Mouse (Mus musculus) G1E (cell line): ENCODE data around the gene Tnnc1. TPM values are rescaled to one million over a fixed set of nuclear protein-coding genes. Genes with fewer than 3 reads are reported as not detected.
A peak's percentile ranks its signal among the peaks of the same experiment; 100 is the strongest.

Source experiments
- ATAC-seq: 2 replicates; pipeline ENCODE4 v1.8.0; 2016; ENCODE audit warnings: mild to moderate bottlenecking; ENCODE audit not compliant: insufficient number of reproducible peaks, poor library complexity, low FRiP score, severe bottlenecking; ENCODE audit errors: extremely low read depth
- DNase-seq: peaks from one replicate; pipeline ENCODE4 v3.0.0; 2012; ENCODE audit warnings: low spot score
- H3K27me3 ChIP-seq: 2 replicates; pipeline ENCODE4 v1.6.1; 2012; ENCODE audit warnings: mild to moderate bottlenecking, low read length, inconsistent platforms; ENCODE audit not compliant: insufficient read depth
- H3K36me3 ChIP-seq: replicated peaks from 2 replicates; pipeline ENCODE3; 2012; ENCODE audit warnings: mild to moderate bottlenecking, inconsistent platforms
- H3K4me1 ChIP-seq: 2 replicates; pipeline ENCODE4 v1.6.1; 2012; ENCODE audit warnings: low read depth, low read length, inconsistent platforms, mixed read lengths; ENCODE audit not compliant: insufficient read depth
- H3K4me3 ChIP-seq: 2 replicates; pipeline ENCODE4 v1.5.1; 2012; ENCODE audit warnings: low read depth, mild to moderate bottlenecking, inconsistent platforms, low read length, moderate library complexity, mixed read lengths
- H3K9me3 ChIP-seq: replicated peaks from 2 replicates; pipeline ENCODE4 v1.6.1; 2012; ENCODE audit warnings: inconsistent platforms
- CTCF ChIP-seq: IDR thresholded peaks from 2 replicates; pipeline ENCODE4 v1.5.1; 2012; ENCODE audit warnings: low read depth, low read length, inconsistent platforms, mixed read lengths
- GATA1 ChIP-seq: IDR thresholded peaks from 2 replicates; pipeline ENCODE4 v1.6.1; 2012; ENCODE audit warnings: borderline replicate concordance, low read length, inconsistent platforms, mixed read lengths
- GATA2 ChIP-seq: IDR thresholded peaks from 2 replicates; pipeline ENCODE4 v1.6.1; 2012; ENCODE audit warnings: low read depth, low read length, inconsistent platforms, borderline replicate concordance
- POLR2AphosphoS5 ChIP-seq: IDR thresholded peaks from 2 replicates; pipeline ENCODE4 v1.6.1; 2012; ENCODE audit warnings: low read depth, low read length, inconsistent platforms; ENCODE audit not compliant: insufficient replicate concordance
- TAL1 ChIP-seq: conservative IDR thresholded peaks from 2 replicates; pipeline ENCODE4 v1.6.1; 2012; ENCODE audit warnings: low read depth, low read length, inconsistent platforms, mixed read lengths
- polyA plus RNA-seq: library from polyadenylated mRNA; stranded (reverse); fragments of >175 nt; gene quantifications from 2 replicates; pipeline ENCODE4 v1.2.3, GENCODE M21; 2012
- total RNA-seq, 2 experiments: library from RNA; stranded (forward) in 1 of 2; stranded (reverse) in 1 of 2; fragments of 200-1000 nt in 1 of 2; fragments of >200 nt in 1 of 2; fragmentation: Nextera tagmentation in 1 of 2; gene quantifications; 2 replicates each; pipeline ENCODE4 v1.2.3; 2014 to 2017

Tnnc1 gene
- total and polyA plus RNA-seq, 3 experiments: 0.08 to 3.3 (median 1.1) TPM

- ATAC-seq (no peak), DNase-seq (no peak)
- peaks cover 97% of the 10 kb centered on the region for H3K36me3 ChIP-seq
- peaks cover 20% of the 10 kb centered on the region for H3K4me1 ChIP-seq
- no peaks in the 10 kb centered on the region for H3K27me3 ChIP-seq
- no peaks in the 10 kb centered on the region for H3K9me3 ChIP-seq
- no peak for TF ChIP-seq TAL1
- no peak for TF ChIP-seq GATA1
- no peak overlapping the region for H3K4me3 ChIP-seq
Observed at GRCm38 (mm10) chr14:31191936-31192335, 16.2 kb upstream of the Tnnc1 start.

DNA sequence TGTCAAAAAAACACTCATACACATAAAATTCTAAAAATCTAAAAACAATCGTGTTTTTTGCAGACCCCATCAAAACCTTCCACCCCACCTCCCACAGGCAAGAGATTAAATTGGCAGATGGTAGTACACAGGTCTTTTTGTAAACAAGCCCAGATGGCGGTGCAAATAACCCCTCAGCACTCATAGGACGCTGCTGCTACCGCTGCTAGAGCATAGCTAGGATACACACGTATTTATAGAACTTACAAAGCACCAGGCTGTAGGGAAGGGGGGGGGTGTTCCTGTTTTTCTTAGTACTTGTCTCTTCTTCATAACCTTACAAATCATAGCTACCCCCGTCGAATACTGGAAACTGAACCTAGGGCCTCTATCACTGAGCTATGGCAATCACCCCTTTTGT, 14.3 kb upstream of the Tnnc1 start:
- Histone ChIP-seq H3K36me3 (peaks cover 92% of the 10 kb centered on the region), H3K27me3 (no peaks in the 10 kb centered on the region), H3K9me3 (no peaks in the 10 kb centered on the region), H3K4me1 (peaks cover 28% of the 10 kb centered on the region), H3K4me3 (no peak overlapping the region)
- DNase-seq (no peak), ATAC-seq (no peak)
- TF ChIP-seq TAL1 (no peak), GATA1 (no peak), CTCF (no peak), POLR2AphosphoS5 (no peak), GATA2 (no peak)

DNA sequence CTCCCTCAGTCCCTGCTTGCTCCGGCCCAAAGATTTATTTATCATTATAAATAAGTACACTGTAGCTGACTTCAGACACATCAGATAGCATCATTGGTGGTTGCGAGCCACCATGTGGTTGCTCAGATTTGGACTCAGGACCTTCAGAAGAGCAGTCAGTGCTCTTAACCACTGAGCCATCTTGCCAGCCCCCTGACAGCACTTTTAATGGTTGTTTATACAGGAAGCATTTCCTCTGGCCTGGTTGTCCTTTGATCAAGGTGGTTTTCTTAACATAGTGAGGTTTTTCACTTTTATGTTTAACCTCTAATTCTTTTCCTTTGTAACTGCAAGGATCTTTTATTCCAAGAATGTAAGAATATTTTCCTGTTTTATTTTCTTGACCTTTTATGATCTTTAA, 13.7 kb upstream of the Tnnc1 start:
- peaks cover 92% of the 10 kb centered on the region for H3K36me3 ChIP-seq
- H3K4me3 ChIP-seq: no peak overlapping the region
- no peaks in the 10 kb centered on the region for H3K9me3 ChIP-seq
- no peaks in the 10 kb centered on the region for H3K27me3 ChIP-seq
- ATAC-seq (no peak), DNase-seq (no peak)
- peaks cover 31% of the 10 kb centered on the region for H3K4me1 ChIP-seq
- TF ChIP-seq POLR2AphosphoS5 (no peak), CTCF (no peak), TAL1 (no peak), GATA1 (no peak), GATA2 (no peak)

DNA sequence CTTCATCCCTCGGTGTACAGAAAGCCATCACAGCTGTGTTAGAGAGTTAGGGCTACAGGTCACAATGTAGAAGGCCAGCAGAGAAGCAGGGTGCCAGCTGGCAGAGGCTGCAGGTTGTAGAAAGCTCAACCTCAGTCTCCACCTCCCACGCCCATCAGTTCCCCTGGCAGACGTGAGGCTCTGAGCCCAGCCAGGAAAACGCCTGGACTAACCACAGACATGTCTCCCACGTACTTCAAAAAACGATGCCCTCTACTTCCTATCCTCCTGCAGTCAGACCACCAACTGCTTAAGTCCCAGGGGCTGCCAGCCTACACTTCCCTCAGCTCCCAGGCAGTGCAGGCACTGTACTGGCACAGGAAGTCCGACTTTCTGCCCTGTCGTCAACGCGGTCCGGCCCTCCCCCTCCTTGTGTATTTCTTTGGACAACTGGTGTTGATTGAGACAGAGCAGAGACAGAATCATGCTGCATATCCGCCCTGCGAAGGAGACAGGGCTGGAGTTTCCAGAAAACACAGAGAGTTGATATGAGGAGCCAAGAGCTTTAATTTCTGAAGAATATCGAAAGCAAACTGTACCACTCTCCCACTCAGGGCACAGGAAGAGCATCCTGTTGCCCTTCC, 13.1 kb upstream of the Tnnc1 start:
- H3K4me3 ChIP-seq: no peak overlapping the region
- ATAC-seq (no peak), DNase-seq (no peak)
- H3K4me1 ChIP-seq: peaks cover 34% of the 10 kb centered on the region
- H3K27me3 ChIP-seq: no peaks in the 10 kb centered on the region
- TF ChIP-seq TAL1 (no peak), GATA1 (no peak)
- H3K9me3 ChIP-seq: no peaks in the 10 kb centered on the region
- H3K36me3 ChIP-seq: peaks cover 92% of the 10 kb centered on the region

DNA sequence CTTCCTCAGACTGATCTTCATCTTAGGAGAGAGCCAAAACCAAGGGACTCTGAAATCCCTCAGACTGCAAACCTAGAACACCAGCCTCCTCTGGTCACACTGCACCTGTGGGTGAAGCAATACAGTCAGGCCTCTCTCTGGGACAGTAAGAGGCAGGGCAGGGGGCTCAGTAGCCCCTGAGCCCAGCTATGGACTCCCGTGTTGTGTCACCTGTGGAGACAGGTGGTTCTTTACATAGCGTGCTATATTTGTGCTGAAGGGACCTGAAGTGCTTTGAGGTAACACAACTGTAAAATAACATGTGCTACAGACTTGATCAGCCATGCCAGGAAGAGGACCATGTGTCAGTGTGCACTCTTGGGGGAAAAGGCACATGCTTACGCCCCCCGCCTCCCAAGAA, 12.6 kb upstream of the Tnnc1 start:
- Histone ChIP-seq H3K9me3 (no peaks in the 10 kb centered on the region), H3K4me3 (no peak overlapping the region), H3K4me1 (peaks cover 38% of the 10 kb centered on the region), H3K27me3 (no peaks in the 10 kb centered on the region), H3K36me3 (peaks cover 92% of the 10 kb centered on the region)
- ATAC-seq (no peak), DNase-seq (no peak)
- no peak for TF ChIP-seq POLR2AphosphoS5
- no peak for TF ChIP-seq GATA1
- TF ChIP-seq GATA2: no peak
- TF ChIP-seq CTCF: no peak
- TF ChIP-seq TAL1: no peak

GRCm38 (mm10) chr14:31195968-31196367, 12.1 kb upstream of the Tnnc1 start:
- no peaks in the 10 kb centered on the region for H3K9me3 ChIP-seq
- ATAC-seq: 0 out of 2 replicates have a peak, but pooled peaks have one; percentile 15
- TF ChIP-seq CTCF: peak; percentile 41
- TF ChIP-seq POLR2AphosphoS5: no peak
- TF ChIP-seq TAL1: no peak
- no peak for TF ChIP-seq GATA1
- no peak for TF ChIP-seq GATA2
- DNase-seq: no peak
- peaks cover 40% of the 10 kb centered on the region for H3K4me1 ChIP-seq
- no peak overlapping the region for H3K4me3 ChIP-seq
- H3K27me3 ChIP-seq: no peaks in the 10 kb centered on the region
- H3K36me3 ChIP-seq: peaks cover 92% of the 10 kb centered on the region
